In genomic region chr1:35843566-35843965, GRCm38 (mm10) we compare ENCODE assay signal across 18 mouse cellular contexts.
"Had no signal": no experiment of that assay in that cellular context is flagged by ENCODE, and none has a peak within 500 bp of the region (broad histone marks: within the 10 kb centered on the region; RNA-seq: fewer than 3 reads in every experiment).

No protein-coding gene starts in this region.

- H3K4me3 ChIP-seq: layer of hippocampus, adult 2 months; limb, embryonic 15.5 days; liver, embryonic 12.5 days; midbrain, embryonic 10.5 days; myocyte; neural tube, embryonic 15.5 days had no signal

- H3K27ac ChIP-seq: kidney, postnatal 0 days; layer of hippocampus, adult 2 months; limb, embryonic 15.5 days; liver, embryonic 12.5 days; midbrain, embryonic 10.5 days; neural tube, embryonic 15.5 days had no signal

- H3K36me3 ChIP-seq: limb, embryonic 15.5 days; liver, embryonic 12.5 days; midbrain, embryonic 10.5 days; neural tube, embryonic 15.5 days had no signal

- ATAC-seq: intestine, embryonic 16.5 days; liver, embryonic 12.5 days had no signal

- H3K4me1 ChIP-seq: limb, embryonic 15.5 days; midbrain, embryonic 10.5 days; neural tube, embryonic 15.5 days had no signal

- H3K4me2 ChIP-seq: limb, embryonic 15.5 days; liver, embryonic 12.5 days; lung, embryonic 14.5 days; neural tube, embryonic 15.5 days had no signal

- H3K9ac ChIP-seq: limb, embryonic 15.5 days; liver, embryonic 12.5 days; lung, embryonic 14.5 days; neural tube, embryonic 15.5 days had no signal

- H3K27me3 ChIP-seq: limb, embryonic 15.5 days; liver, embryonic 12.5 days; neural tube, embryonic 15.5 days had no signal

- DNase-seq: kidney, adult 9 months; kidney, postnatal 36 days; lung, embryonic 14.5 days; lung, postnatal 10 days; lung, postnatal 4 days; midbrain, embryonic 14.5 days; retina, postnatal 1 day; right cerebral cortex, postnatal 14 days; thymus, adult 2 months; thymus, postnatal 25 days had no signal

- H3K9me3 ChIP-seq: liver, embryonic 12.5 days; neural tube, embryonic 15.5 days had no signal
